Mouse (Mus musculus): ENCODE data around the gene Dusp16. TPM values are rescaled to one million over a fixed set of nuclear protein-coding genes. Genes with fewer than 3 reads are reported as not detected.

Gene Dusp16
- polyA plus RNA-seq, 1 experiment = 12.7 TPM

GRCm38 (mm10) chr6:134701211-134701602 lies 91.2 kb downstream of the Dusp16 start:
- TF ChIP-seq CTCF (IDR thresholded peaks at IDR 0.05; ENCODE audit: borderline replicate concordance, control insufficient read depth, extremely low read depth, insufficient read depth, low read length, poor library complexity) (no peak), POLR2A (IDR thresholded peaks at IDR 0.05; ENCODE audit: control insufficient read depth, extremely low read depth, insufficient read depth, low read length, poor library complexity) (no peak)
- Histone ChIP-seq H3K27me3 (ENCODE audit: control insufficient read depth, insufficient read depth, low read length) (no peaks in the 10 kb centered on the region), H3K27ac (ENCODE audit: control insufficient read depth, insufficient read depth, low read length) (peak overlapping the region; percentile 44; the same call in 1 of the 2 replicates), H3K36me3 (ENCODE audit: control insufficient read depth, insufficient read depth, low read length) (no peaks in the 10 kb centered on the region), H3K4me1 (replicated peaks; ENCODE audit: control insufficient read depth, insufficient read depth, low read length) (peaks cover 6% of the 10 kb centered on the region), H3K4me3 (ENCODE audit: control insufficient read depth, insufficient read depth, low read length) (no peak overlapping the region)
- no peak for DNase-seq
- 85% methylated on average over 6 of the region's 6 CpGs for WGBS

- DNase-seq = peak; percentile 23
- no peaks in the 10 kb centered on the region for H3K27me3 ChIP-seq (ENCODE audit: control insufficient read depth, insufficient read depth, low read length)
- H3K27ac ChIP-seq (ENCODE audit: control insufficient read depth, insufficient read depth, low read length) = peak overlapping the region; percentile 44
- no peak for TF ChIP-seq CTCF (IDR thresholded peaks at IDR 0.05; ENCODE audit: borderline replicate concordance, control insufficient read depth, extremely low read depth, insufficient read depth, low read length, poor library complexity)
- TF ChIP-seq POLR2A (IDR thresholded peaks at IDR 0.05; ENCODE audit: control insufficient read depth, extremely low read depth, insufficient read depth, low read length, poor library complexity) = no peak
- H3K4me1 ChIP-seq (replicated peaks; ENCODE audit: control insufficient read depth, insufficient read depth, low read length) = peaks cover 6% of the 10 kb centered on the region
- WGBS = 52% methylated on average over 8 of the region's 8 CpGs
- H3K4me3 ChIP-seq (ENCODE audit: control insufficient read depth, insufficient read depth, low read length) = no peak overlapping the region
- H3K36me3 ChIP-seq (ENCODE audit: control insufficient read depth, insufficient read depth, low read length) = no peaks in the 10 kb centered on the region
Observed at GRCm38 (mm10) chr6:134700451-134701210, 91.8 kb downstream of the Dusp16 start.

- no peak for DNase-seq
- WGBS = 96% methylated on average over 5 of the region's 5 CpGs
- H3K4me1 ChIP-seq (replicated peaks; ENCODE audit: control insufficient read depth, insufficient read depth, low read length) = peaks cover 6% of the 10 kb centered on the region
Observed at GRCm38 (mm10) chr6:134698243-134698642, 94.2 kb downstream of the Dusp16 start.

GRCm38 (mm10) chr6:134696554-134696953 lies 95.9 kb downstream of the Dusp16 start:
- Histone ChIP-seq H3K27me3 (ENCODE audit: control insufficient read depth, insufficient read depth, low read length) (no peaks in the 10 kb centered on the region), H3K36me3 (ENCODE audit: control insufficient read depth, insufficient read depth, low read length) (no peaks in the 10 kb centered on the region), H3K27ac (ENCODE audit: control insufficient read depth, insufficient read depth, low read length) (no peak overlapping the region), H3K4me3 (ENCODE audit: control insufficient read depth, insufficient read depth, low read length) (no peak overlapping the region), H3K4me1 (replicated peaks; ENCODE audit: control insufficient read depth, insufficient read depth, low read length) (peaks cover 6% of the 10 kb centered on the region)
- TF ChIP-seq POLR2A (IDR thresholded peaks at IDR 0.05; ENCODE audit: control insufficient read depth, extremely low read depth, insufficient read depth, low read length, poor library complexity) (no peak), CTCF (IDR thresholded peaks at IDR 0.05; ENCODE audit: borderline replicate concordance, control insufficient read depth, extremely low read depth, insufficient read depth, low read length, poor library complexity) (no peak)
- no peak for DNase-seq
- WGBS = 91% methylated on average over 2 of the region's 2 CpGs

More at GRCm38 (mm10) chr6:134698243-134698642, 94.2 kb downstream of the Dusp16 start:
- no peaks in the 10 kb centered on the region for H3K27me3 ChIP-seq (ENCODE audit: control insufficient read depth, insufficient read depth, low read length)
- H3K27ac ChIP-seq (ENCODE audit: control insufficient read depth, insufficient read depth, low read length) = no peak overlapping the region
- TF ChIP-seq POLR2A (IDR thresholded peaks at IDR 0.05; ENCODE audit: control insufficient read depth, extremely low read depth, insufficient read depth, low read length, poor library complexity) = no peak
- TF ChIP-seq CTCF (IDR thresholded peaks at IDR 0.05; ENCODE audit: borderline replicate concordance, control insufficient read depth, extremely low read depth, insufficient read depth, low read length, poor library complexity) = no peak
- H3K36me3 ChIP-seq (ENCODE audit: control insufficient read depth, insufficient read depth, low read length) = no peaks in the 10 kb centered on the region
- no peak overlapping the region for H3K4me3 ChIP-seq (ENCODE audit: control insufficient read depth, insufficient read depth, low read length)

- no peaks in the 10 kb centered on the region for H3K27me3 ChIP-seq (ENCODE audit: control insufficient read depth, insufficient read depth, low read length)
- 90% methylated on average over 4 of the region's 4 CpGs for WGBS
- TF ChIP-seq POLR2A (IDR thresholded peaks at IDR 0.05; ENCODE audit: control insufficient read depth, extremely low read depth, insufficient read depth, low read length, poor library complexity) (no peak), CTCF (IDR thresholded peaks at IDR 0.05; ENCODE audit: borderline replicate concordance, control insufficient read depth, extremely low read depth, insufficient read depth, low read length, poor library complexity) (no peak)
- H3K27ac ChIP-seq (ENCODE audit: control insufficient read depth, insufficient read depth, low read length) = no peak overlapping the region
- no peak overlapping the region for H3K4me3 ChIP-seq (ENCODE audit: control insufficient read depth, insufficient read depth, low read length)
- no peak for DNase-seq
- H3K4me1 ChIP-seq (replicated peaks; ENCODE audit: control insufficient read depth, insufficient read depth, low read length) = peaks cover 4% of the 10 kb centered on the region
- H3K36me3 ChIP-seq (ENCODE audit: control insufficient read depth, insufficient read depth, low read length) = no peaks in the 10 kb centered on the region
Observed at GRCm38 (mm10) chr6:134696146-134696545, 96.3 kb downstream of the Dusp16 start.

GRCm38 (mm10) chr6:134695625-134696024 lies 96.8 kb downstream of the Dusp16 start:
- H3K4me3 ChIP-seq (ENCODE audit: control insufficient read depth, insufficient read depth, low read length) = no peak overlapping the region
- no peaks in the 10 kb centered on the region for H3K36me3 ChIP-seq (ENCODE audit: control insufficient read depth, insufficient read depth, low read length)
- H3K27ac ChIP-seq (ENCODE audit: control insufficient read depth, insufficient read depth, low read length) = no peak overlapping the region
- no peaks in the 10 kb centered on the region for H3K4me1 ChIP-seq (replicated peaks; ENCODE audit: control insufficient read depth, insufficient read depth, low read length)
- DNase-seq = no peak
- H3K27me3 ChIP-seq (ENCODE audit: control insufficient read depth, insufficient read depth, low read length) = no peaks in the 10 kb centered on the region
- TF ChIP-seq CTCF (IDR thresholded peaks at IDR 0.05; ENCODE audit: borderline replicate concordance, control insufficient read depth, extremely low read depth, insufficient read depth, low read length, poor library complexity) (no peak), POLR2A (IDR thresholded peaks at IDR 0.05; ENCODE audit: control insufficient read depth, extremely low read depth, insufficient read depth, low read length, poor library complexity) (no peak)
- WGBS = 94% methylated on average over 3 of the region's 3 CpGs
